Mouse (Mus musculus): ENCODE results near the gene Npcd.
A peak's percentile ranks its signal among the peaks of the same experiment; 100 is the strongest.

DNA sequence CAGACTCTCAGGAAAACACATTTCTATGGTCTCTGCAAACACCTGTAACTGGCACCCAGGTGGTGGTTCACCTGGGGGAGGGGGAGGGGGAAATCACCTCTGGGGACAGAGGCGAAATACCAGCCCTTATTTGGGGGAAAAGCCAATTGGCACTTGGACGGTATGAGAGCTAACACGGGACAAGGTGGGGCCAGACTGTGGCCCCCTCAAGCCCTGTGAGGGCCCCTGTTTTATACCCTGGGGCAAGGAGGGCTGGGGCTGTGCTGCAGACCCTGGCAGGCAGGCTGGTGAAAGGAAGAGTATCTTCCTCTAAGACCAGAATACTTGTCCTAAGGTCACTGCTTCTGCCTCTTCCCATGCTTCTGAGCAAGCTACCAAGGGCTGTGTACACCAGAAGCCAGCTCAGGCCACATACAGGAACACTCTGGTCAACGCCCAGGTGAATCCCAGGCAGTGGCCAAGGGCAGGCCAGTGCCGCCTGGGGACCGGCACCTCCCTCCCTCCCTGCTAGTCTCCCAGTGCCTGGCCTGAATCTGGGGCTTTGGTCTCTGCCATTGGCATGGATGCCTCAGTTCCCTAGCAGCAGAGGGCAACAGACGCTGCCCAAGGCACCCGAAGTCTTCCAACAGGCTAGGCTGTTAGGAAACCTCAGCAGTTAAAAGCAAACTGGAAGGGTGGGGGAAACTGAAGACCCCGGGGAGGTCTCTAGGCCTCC is 7.7 kb downstream of the Npcd start:
- TF ChIP-seq POLR2A (IDR thresholded peaks at IDR 0.05; ENCODE audit: extremely low read depth, insufficient read depth, low read length) (0 out of 2 replicates have a peak, but pooled peaks have one; percentile 10), CTCF (IDR thresholded peaks at IDR 0.05; ENCODE audit: extremely low read depth, insufficient read depth, low read length) (no peak)

Data from cortical plate, adult 2 months (tissue).